Mouse (Mus musculus) C2C12 (cell line): ENCODE measurements at regions not wholly inside any gene's neighbourhood (a gene's known extent, or its start where the extent isn't known, plus 50 kb on each side); places are given as distances from the start of the nearest gene placed in this dataset.

Experiments
- H3K27me3 ChIP-seq: one replicate; pipeline ENCODE4 v1.6.1; 2011; ENCODE audit not compliant: control insufficient read depth, insufficient read depth, insufficient read length
- H3K36me3 ChIP-seq: one replicate; pipeline ENCODE4 v1.6.1; 2011; ENCODE audit not compliant: control insufficient read depth, insufficient read depth
- H3K4me3 ChIP-seq: one replicate; pipeline ENCODE4 v1.5.1; 2011; ENCODE audit warnings: mild to moderate bottlenecking, control low read depth; ENCODE audit not compliant: poor library complexity, insufficient read depth, severe bottlenecking
- H3K79me2 ChIP-seq: one replicate; pipeline ENCODE4 v1.6.1; 2011; ENCODE audit not compliant: control insufficient read depth, insufficient read depth
- H3K79me3 ChIP-seq: one replicate; pipeline ENCODE4 v1.6.1; 2011; ENCODE audit warnings: low read depth, control low read depth
- H3ac ChIP-seq: one replicate; pipeline ENCODE3; 2011; ENCODE audit warnings: low read depth; ENCODE audit not compliant: control insufficient read depth, insufficient read length
- CEBPB ChIP-seq: IDR thresholded peaks from one replicate; pipeline ENCODE4 v1.6.1; 2011; ENCODE audit warnings: low read depth, mild to moderate bottlenecking, control low read depth, moderate library complexity
- CTCF ChIP-seq: IDR thresholded peaks from one replicate; pipeline ENCODE4 v1.5.1; 2011; ENCODE audit not compliant: control insufficient read depth, insufficient read depth, insufficient read length
- FOSL1 ChIP-seq: IDR thresholded peaks from one replicate; pipeline ENCODE4 v1.8.0; 2011; ENCODE audit warnings: mild to moderate bottlenecking, low read length; ENCODE audit not compliant: poor library complexity, insufficient read depth, severe bottlenecking
- MAX ChIP-seq: IDR thresholded peaks from one replicate; pipeline ENCODE4 v1.6.1; 2011; ENCODE audit warnings: mild to moderate bottlenecking, control low read depth
- MYOD1 ChIP-seq: IDR thresholded peaks from one replicate; pipeline ENCODE4 v1.6.1; 2011; ENCODE audit warnings: low read depth; ENCODE audit not compliant: control insufficient read depth, insufficient read length
- MYOG ChIP-seq: IDR thresholded peaks from one replicate; pipeline ENCODE4 v1.6.1; 2011; ENCODE audit not compliant: control insufficient read depth, insufficient read length; ENCODE audit errors: extremely low read depth
- USF1 ChIP-seq: IDR thresholded peaks from one replicate; pipeline ENCODE4 v1.6.1; 2011; ENCODE audit warnings: low read depth, mild to moderate bottlenecking, control low read depth, moderate library complexity

GRCm38 (mm10) chr16:30177769-30178168 lies 89.5 kb downstream of the Cpn2 start:
- Histone ChIP-seq H3K27me3 (no peaks in the 10 kb centered on the region), H3K36me3 (no peaks in the 10 kb centered on the region), H3K79me2 (no peaks in the 10 kb centered on the region), H3K79me3 (no peaks in the 10 kb centered on the region), H3ac (no peak overlapping the region), H3K4me3 (no peak overlapping the region)
- no peak for TF ChIP-seq MYOG

GRCm38 (mm10) chr16:30178596-30178995 lies 88.7 kb downstream of the Cpn2 start:
- TF ChIP-seq CTCF (no peak), USF1 (no peak), FOSL1 (no peak), MYOG (no peak), CEBPB (no peak), MAX (no peak), MYOD1 (no peak)
- Histone ChIP-seq H3ac (no peak overlapping the region), H3K27me3 (no peaks in the 10 kb centered on the region), H3K4me3 (no peak overlapping the region), H3K79me3 (no peaks in the 10 kb centered on the region), H3K36me3 (no peaks in the 10 kb centered on the region), H3K79me2 (no peaks in the 10 kb centered on the region)

- no peaks in the 10 kb centered on the region for H3K79me3 ChIP-seq
- H3K79me2 ChIP-seq = no peaks in the 10 kb centered on the region
- no peak overlapping the region for H3K4me3 ChIP-seq
- TF ChIP-seq MYOD1 = no peak
- no peak for TF ChIP-seq MAX
- TF ChIP-seq FOSL1 = no peak
- no peak for TF ChIP-seq CTCF
- TF ChIP-seq CEBPB = no peak
- no peak for TF ChIP-seq USF1
- TF ChIP-seq MYOG = no peak
- no peaks in the 10 kb centered on the region for H3K36me3 ChIP-seq
- no peak overlapping the region for H3ac ChIP-seq
- H3K27me3 ChIP-seq = no peaks in the 10 kb centered on the region
These were observed 87.8 kb downstream of the Cpn2 start for GRCm38 (mm10) chr16:30179504-30179976.

- no peaks in the 10 kb centered on the region for H3K79me2 ChIP-seq
- H3K79me3 ChIP-seq = no peaks in the 10 kb centered on the region
- no peaks in the 10 kb centered on the region for H3K27me3 ChIP-seq
- H3K4me3 ChIP-seq = no peak overlapping the region
- TF ChIP-seq MYOD1 (peak; percentile 46), CTCF (no peak)
- no peaks in the 10 kb centered on the region for H3K36me3 ChIP-seq
- H3ac ChIP-seq = no peak overlapping the region
These were observed 86.2 kb downstream of the Cpn2 start for GRCm38 (mm10) chr16:30181116-30181515.

- TF ChIP-seq MAX (no peak), CTCF (no peak), MYOD1 (peak; percentile 98)
- Histone ChIP-seq H3K4me3 (no peak overlapping the region), H3K79me2 (no peaks in the 10 kb centered on the region), H3K79me3 (no peaks in the 10 kb centered on the region), H3K27me3 (no peaks in the 10 kb centered on the region), H3ac (peak overlapping the region; percentile 56), H3K36me3 (no peaks in the 10 kb centered on the region)
These were observed 82.6 kb downstream of the Cpn2 start for GRCm38 (mm10) chr16:30184591-30185265.

GRCm38 (mm10) chr16:30185707-30186106 lies 81.6 kb downstream of the Cpn2 start:
- Histone ChIP-seq H3K27me3 (no peaks in the 10 kb centered on the region), H3K4me3 (no peak overlapping the region), H3ac (no peak overlapping the region), H3K79me2 (no peaks in the 10 kb centered on the region), H3K36me3 (no peaks in the 10 kb centered on the region), H3K79me3 (no peaks in the 10 kb centered on the region)
- TF ChIP-seq USF1 (no peak), FOSL1 (no peak), MYOG (no peak), CEBPB (no peak), CTCF (no peak), MAX (no peak), MYOD1 (no peak)
